Mouse (Mus musculus) forebrain, postnatal 0 days (tissue): ENCODE measurements at regions not wholly inside any gene's neighbourhood (a gene's known extent, or its start where the extent isn't known, plus 50 kb on each side); places are given as distances from the start of the nearest gene placed in this dataset.
A peak's percentile ranks its signal among the peaks of the same experiment; 100 is the strongest.

ENCODE experiments used
- ATAC-seq: fragments of 200-750 bp; cut with Nextera tagmentation; 2 replicates; pipeline ENCODE4 v1.8.0; 2017; ENCODE audit warnings: mild to moderate bottlenecking, moderate library complexity
- DNase-seq: peaks from one replicate; pipeline ENCODE4 v3.0.0-alpha.2; 2015
- H3K27ac ChIP-seq: fragments of 300-500 bp; sonication (generic); 2 replicates; pipeline ENCODE4 v1.5.1; 2014; ENCODE audit warnings: low read depth, mild to moderate bottlenecking, antibody characterized with exemption, low read length, moderate library complexity, mixed read lengths
- H3K27me3 ChIP-seq: fragments of 300-500 bp; sonication (generic); 2 replicates; pipeline ENCODE4 v1.6.1; 2014; ENCODE audit warnings: mild to moderate bottlenecking, low read length, mixed read lengths; ENCODE audit not compliant: insufficient read depth
- H3K36me3 ChIP-seq: fragments of 300-500 bp; sonication (generic); 2 replicates; pipeline ENCODE4 v1.6.1; 2014; ENCODE audit warnings: mild to moderate bottlenecking, moderate library complexity; ENCODE audit not compliant: insufficient read depth
- H3K4me1 ChIP-seq: fragments of 300-500 bp; sonication (generic); 2 replicates; pipeline ENCODE4 v1.6.1; 2014; ENCODE audit warnings: antibody characterized with exemption; ENCODE audit not compliant: insufficient read depth
- H3K4me2 ChIP-seq: fragments of 300-500 bp; sonication (generic); 2 replicates; pipeline ENCODE4 v1.6.1; 2014; ENCODE audit warnings: low read depth, mild to moderate bottlenecking, moderate library complexity
- H3K4me3 ChIP-seq: fragments of 300-500 bp; sonication (generic); 2 replicates; pipeline ENCODE4 v1.5.1; 2014; ENCODE audit warnings: low read depth, low read length, mixed read lengths
- H3K9ac ChIP-seq: fragments of 300-500 bp; sonication (generic); 2 replicates; pipeline ENCODE4 v1.6.1; 2014; ENCODE audit warnings: mild to moderate bottlenecking
- H3K9me3 ChIP-seq: fragments of 300-500 bp; sonication (generic); 2 replicates; pipeline ENCODE4 v1.6.1; 2016; ENCODE audit warnings: low read length
- CTCF ChIP-seq: sonication (generic); IDR thresholded peaks from 2 replicates; pipeline ENCODE4 v1.5.1; 2016; ENCODE audit warnings: antibody characterized with exemption, control low read depth, low read depth
- WGBS: fragments of 180-500 bp; shearing (Covaris S2); extraction: QIAGEN DNeasy Blood & Tissue Kit; methylation state at CpG from one replicate; pipeline ENCODE4 v1.1.7; 2014; 5-methylcytosine and 5-hydroxymethylcytosine counted together

DNA sequence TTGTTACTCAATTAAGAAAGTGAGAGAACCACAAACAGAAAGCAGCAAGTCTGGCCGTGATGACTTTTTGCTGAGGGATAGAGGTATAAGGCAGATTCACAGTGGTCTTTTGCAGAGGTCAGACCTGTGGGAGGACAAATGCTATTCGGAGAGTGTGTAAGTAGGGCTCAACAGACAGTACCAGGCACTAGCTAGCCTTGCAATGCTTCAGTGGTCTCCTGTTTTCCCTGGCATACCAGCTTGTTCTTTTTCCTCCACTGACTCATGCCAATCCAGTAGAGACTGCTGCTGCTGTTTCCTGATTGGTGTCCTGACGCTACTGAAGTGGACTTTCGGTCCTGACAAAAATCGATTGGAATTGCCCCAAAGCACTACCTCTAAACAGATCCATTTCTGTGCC lies 166.4 kb downstream of the Tlr4 start:
- 89% methylated on average over 5 of the region's 5 CpGs for WGBS
- TF ChIP-seq CTCF: no peak
- Histone ChIP-seq H3K4me1 (no peaks in the 10 kb centered on the region), H3K9ac (no peak overlapping the region), H3K4me2 (no peak overlapping the region), H3K36me3 (no peaks in the 10 kb centered on the region), H3K4me3 (no peak overlapping the region), H3K9me3 (no peaks in the 10 kb centered on the region), H3K27ac (no peak overlapping the region), H3K27me3 (no peaks in the 10 kb centered on the region)
- ATAC-seq (no peak), DNase-seq (no peak)

DNA sequence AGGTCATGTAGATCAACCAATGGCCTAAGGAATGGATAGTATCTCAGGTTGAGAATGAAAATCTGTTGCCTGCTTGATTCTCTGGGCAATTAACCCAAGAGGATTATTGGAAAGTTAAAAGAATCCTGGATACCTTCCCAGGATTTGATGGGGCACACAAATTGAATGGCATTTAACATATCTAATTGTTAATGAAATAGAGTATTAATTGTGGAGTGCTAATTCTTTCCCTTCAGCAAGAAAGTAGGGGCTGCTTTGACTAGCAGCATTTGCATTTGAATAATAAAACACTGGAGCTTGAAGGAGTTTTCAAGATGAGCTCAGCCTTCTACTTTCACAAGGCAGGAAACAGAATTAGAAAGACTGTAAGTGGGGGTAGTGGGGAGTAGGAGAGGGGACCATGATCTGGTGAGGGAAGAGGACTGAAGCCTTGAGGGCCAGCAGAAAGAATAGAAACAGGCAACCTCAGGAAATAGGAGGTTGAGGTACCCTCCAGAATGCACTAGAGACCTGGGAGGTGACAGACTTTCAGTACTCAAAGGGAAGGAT lies 178.9 kb downstream of the Tlr4 start:
- Histone ChIP-seq H3K4me2 (no peak overlapping the region), H3K4me1 (no peaks in the 10 kb centered on the region), H3K27me3 (no peaks in the 10 kb centered on the region), H3K4me3 (no peak overlapping the region), H3K9me3 (no peaks in the 10 kb centered on the region), H3K36me3 (no peaks in the 10 kb centered on the region), H3K9ac (no peak overlapping the region), H3K27ac (no peak overlapping the region)
- ATAC-seq (peak; percentile 20; the same call in 1 of the 2 replicates), DNase-seq (no peak)
- TF ChIP-seq CTCF: no peak

DNA sequence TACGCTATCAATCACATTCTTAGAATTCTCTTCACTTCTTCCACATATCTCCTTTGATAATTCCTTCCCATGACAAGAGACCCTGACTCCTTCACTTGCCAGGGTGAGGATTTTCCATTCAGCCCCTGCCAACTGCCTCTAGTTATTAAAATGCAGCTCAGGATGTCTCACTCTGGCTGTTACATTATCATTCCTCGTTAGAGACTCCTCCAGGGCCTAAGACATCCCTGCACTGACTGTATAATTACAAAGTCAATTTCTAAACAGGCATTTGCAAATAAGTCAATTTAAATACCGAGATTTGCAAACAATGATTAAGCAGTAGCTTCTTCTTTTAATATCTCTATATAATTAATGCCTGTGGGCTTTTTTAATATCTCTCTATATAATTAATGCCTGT lies 184.3 kb downstream of the Tlr4 start:
- ATAC-seq (no peak), DNase-seq (no peak)
- Histone ChIP-seq H3K36me3 (no peaks in the 10 kb centered on the region), H3K4me1 (no peaks in the 10 kb centered on the region), H3K4me3 (no peak overlapping the region), H3K27ac (no peak overlapping the region), H3K9me3 (no peaks in the 10 kb centered on the region), H3K4me2 (no peak overlapping the region), H3K9ac (no peak overlapping the region), H3K27me3 (no peaks in the 10 kb centered on the region)
- no peak for TF ChIP-seq CTCF
- WGBS: 39% methylated on average over 3 of the region's 3 CpGs

DNA sequence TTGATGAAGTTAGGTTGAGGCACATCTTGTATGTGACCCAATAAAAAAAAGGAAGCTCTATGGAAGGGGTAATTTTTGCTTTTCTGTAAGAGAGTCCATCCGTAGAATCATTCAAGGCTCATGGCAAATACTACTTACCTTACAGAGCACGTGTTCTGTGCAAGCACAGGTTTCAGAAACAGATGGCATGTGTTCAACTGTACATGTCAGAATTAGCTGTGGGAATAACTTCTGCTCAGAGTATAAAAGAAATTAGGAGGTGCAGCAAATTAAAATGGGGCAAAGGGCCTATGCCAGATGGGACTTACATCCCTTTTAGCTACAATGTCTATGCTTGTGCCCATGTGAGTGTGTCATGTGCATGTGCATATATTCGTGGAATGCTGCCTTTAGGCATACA lies 216.7 kb downstream of the Tlr4 start:
- no peak for DNase-seq
- Histone ChIP-seq H3K27ac (no peak overlapping the region), H3K27me3 (no peaks in the 10 kb centered on the region), H3K9ac (no peak overlapping the region), H3K4me1 (no peaks in the 10 kb centered on the region), H3K36me3 (no peaks in the 10 kb centered on the region), H3K4me3 (no peak overlapping the region), H3K4me2 (no peak overlapping the region), H3K9me3 (no peaks in the 10 kb centered on the region)
- ATAC-seq: no peak
- 56% methylated on average over 3 of the region's 3 CpGs for WGBS
- TF ChIP-seq CTCF: no peak
